Mouse (Mus musculus) neural tube, embryonic 14.5 days (tissue): ENCODE measurements around the gene Dock7. TPM values are rescaled to one million over a fixed set of nuclear protein-coding genes. Genes with fewer than 3 reads are reported as not detected.

Source experiments
- ATAC-seq: fragments of 200-750 bp; cut with Nextera tagmentation; 2 replicates; pipeline ENCODE4 v1.8.0; 2017; ENCODE audit warnings: low read depth, mild to moderate bottlenecking, moderate TSS enrichment, moderate library complexity
- H3K27ac ChIP-seq: fragments of 300-500 bp; sonication (generic); 2 replicates; pipeline ENCODE4 v1.5.1; 2014; ENCODE audit warnings: low read depth, mild to moderate bottlenecking, control low read depth, low read length, moderate library complexity, mixed read lengths
- H3K27me3 ChIP-seq: fragments of 300-500 bp; sonication (generic); 2 replicates; pipeline ENCODE4 v1.6.1; 2014; ENCODE audit warnings: low read length; ENCODE audit not compliant: control insufficient read depth, insufficient read depth
- H3K36me3 ChIP-seq: fragments of 300-500 bp; sonication (generic); 2 replicates; pipeline ENCODE4 v1.6.1; 2014; ENCODE audit warnings: low read length, mixed read lengths; ENCODE audit not compliant: control insufficient read depth, insufficient read depth
- H3K4me1 ChIP-seq: fragments of 300-500 bp; sonication (generic); 2 replicates; pipeline ENCODE4 v1.6.1; 2014; ENCODE audit warnings: low read length; ENCODE audit not compliant: control insufficient read depth, insufficient read depth
- H3K4me2 ChIP-seq: fragments of 300-500 bp; sonication (generic); 2 replicates; pipeline ENCODE4 v1.6.1; 2014; ENCODE audit warnings: mild to moderate bottlenecking, low read depth, low read length, control low read depth
- H3K4me3 ChIP-seq: fragments of 300-500 bp; sonication (generic); 2 replicates; pipeline ENCODE4 v1.5.1; 2014; ENCODE audit warnings: low read depth, low read length, control low read depth, mixed read lengths
- H3K9ac ChIP-seq: fragments of 300-500 bp; sonication (generic); replicated peaks from 2 replicates; pipeline ENCODE4 v1.6.1; 2014; ENCODE audit warnings: low read depth, mild to moderate bottlenecking, control low read depth, low read length, mixed read lengths
- H3K9me3 ChIP-seq: fragments of 300-500 bp; sonication (generic); 2 replicates; pipeline ENCODE4 v1.6.1; 2016; ENCODE audit warnings: low read length; ENCODE audit not compliant: control insufficient read depth
- WGBS: fragments of 180-500 bp; shearing (Covaris S2); extraction: QIAGEN DNeasy Blood & Tissue Kit; methylation state at CpG from one replicate; pipeline ENCODE4 v1.1.7; 2014; 5-methylcytosine and 5-hydroxymethylcytosine counted together
- polyA plus RNA-seq: library from polyadenylated mRNA; unstranded; fragments of >200 nt; fragmentation: Nextera tagmentation; extraction: Ambion mirVana; gene quantifications from 2 replicates; pipeline ENCODE4 v1.2.1, GENCODE M21; 2014

The Dock7 gene
- 97.1 and 121 TPM in 2 replicates for polyA plus RNA-seq

DNA sequence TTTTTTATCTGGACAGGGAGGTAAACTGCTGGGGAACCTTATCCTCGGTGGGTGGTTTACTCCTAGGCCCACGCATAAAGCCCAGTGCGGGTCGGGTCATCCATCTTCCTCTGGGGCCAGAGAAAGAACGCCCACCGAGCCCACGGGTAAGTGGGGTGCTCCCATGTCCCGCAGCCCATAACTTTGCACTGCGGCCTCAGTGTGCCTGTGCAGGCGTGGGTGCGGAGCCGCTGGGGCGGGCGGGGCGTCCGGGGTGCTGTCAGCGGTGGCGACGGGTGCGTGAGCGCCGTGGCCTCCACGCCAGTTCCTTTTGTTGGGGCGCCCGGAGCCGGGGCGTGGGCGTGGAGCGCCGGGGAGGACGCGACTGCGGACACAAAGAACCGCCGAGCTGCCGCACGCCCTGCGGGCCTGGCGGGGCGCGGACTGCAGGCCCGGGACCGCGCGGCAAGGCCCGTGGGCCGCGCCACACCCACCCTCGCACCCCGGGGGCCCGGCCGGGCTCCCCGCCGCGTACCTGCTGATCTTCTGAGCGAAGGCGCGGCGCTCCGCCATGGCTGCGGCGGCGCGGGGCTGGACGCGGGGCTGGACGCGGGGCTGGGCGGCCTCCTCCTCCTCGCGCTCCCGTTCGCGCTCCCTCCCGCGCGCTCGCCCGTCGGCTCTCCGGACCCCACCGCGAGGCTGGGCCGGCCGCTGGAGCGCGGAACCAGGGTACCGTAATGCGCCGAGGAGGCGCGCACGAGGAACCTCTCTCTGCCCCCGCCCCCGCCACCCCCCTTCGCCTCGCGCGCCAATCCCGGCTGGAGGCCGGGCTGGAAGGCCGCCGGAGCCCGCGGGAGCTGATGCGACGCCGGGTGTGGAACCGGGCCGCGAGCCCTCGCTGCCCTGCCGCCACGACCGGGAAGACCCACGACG lies at the start of gene Dock7:
TSS of gene Dock7 (minus strand) at position 705 of the 912 bp plus-strand sequence.
- H3K36me3 ChIP-seq, result no peaks in the 10 kb centered on the region
- peak within 1 kb of the TSS; percentile 99 for H3K9ac ChIP-seq
- peaks cover 31% of the 10 kb centered on the region for H3K4me1 ChIP-seq
- peak within 1 kb of the TSS; percentile 97 for H3K4me3 ChIP-seq
- peak; percentile 95 for ATAC-seq
- no peaks in the 10 kb centered on the region for H3K27me3 ChIP-seq
- peak within 1 kb of the TSS; percentile 93 for H3K27ac ChIP-seq
- no peaks in the 10 kb centered on the region for H3K9me3 ChIP-seq
- H3K4me2 ChIP-seq, result peak within 1 kb of the TSS; percentile 79
- WGBS, result under 1% methylated on average over 73 of the region's 117 CpGs

DNA sequence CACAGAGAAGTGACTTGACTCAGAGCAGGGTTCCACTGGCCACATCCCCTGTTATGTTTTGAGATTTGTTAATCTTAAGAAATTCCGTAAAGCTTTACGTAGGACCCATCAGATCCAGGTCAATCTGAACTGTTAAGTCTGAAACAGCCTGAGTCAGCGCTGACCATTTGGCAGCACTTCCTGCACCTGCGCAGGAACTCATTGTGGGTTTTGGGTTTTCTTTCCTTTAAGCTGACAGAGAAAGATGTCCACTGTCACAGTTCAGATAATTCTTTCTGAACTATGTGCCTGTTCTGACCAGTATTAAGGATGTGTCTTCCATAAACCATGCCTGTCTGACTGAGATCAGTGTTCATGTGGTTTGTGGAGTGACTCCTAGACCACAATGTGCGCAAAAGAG lies 48.2 kb upstream of the Dock7 start:
- WGBS, result 94% methylated on average over 5 of the region's 5 CpGs
- no peak overlapping the region for H3K9ac ChIP-seq
- H3K36me3 ChIP-seq, result no peaks in the 10 kb centered on the region
- no peak overlapping the region for H3K4me2 ChIP-seq
- no peaks in the 10 kb centered on the region for H3K27me3 ChIP-seq
- no peak for ATAC-seq
- no peak overlapping the region for H3K4me3 ChIP-seq
- H3K9me3 ChIP-seq, result no peaks in the 10 kb centered on the region
- no peak overlapping the region for H3K27ac ChIP-seq
- H3K4me1 ChIP-seq, result no peaks in the 10 kb centered on the region

DNA sequence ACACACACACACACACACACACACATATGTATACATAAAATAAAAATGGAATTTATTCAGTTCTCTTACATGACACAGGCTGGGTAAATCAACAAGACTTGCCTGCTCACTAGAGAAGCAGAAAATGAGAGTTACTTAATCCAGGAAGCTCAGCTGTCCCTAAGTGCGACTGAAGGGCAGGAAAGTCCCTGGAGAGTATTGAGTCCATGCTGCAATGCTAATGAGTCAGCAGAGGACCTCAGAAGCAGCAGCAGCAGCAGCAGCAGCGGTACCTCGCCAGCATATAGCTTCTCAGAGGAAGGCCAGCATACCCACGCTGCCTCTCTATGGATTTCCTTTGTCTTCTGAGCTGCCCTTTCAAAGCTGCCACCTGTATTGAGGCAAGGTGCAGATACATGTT lies 42.8 kb upstream of the Dock7 start:
- WGBS, result 28% methylated on average over 4 of the region's 4 CpGs
- Histone ChIP-seq H3K4me3 (no peak overlapping the region), H3K4me1 (no peaks in the 10 kb centered on the region), H3K4me2 (no peak overlapping the region), H3K27ac (no peak overlapping the region), H3K27me3 (peaks cover 6% of the 10 kb centered on the region; the same call in 1 of the 2 replicates), H3K9ac (no peak overlapping the region), H3K9me3 (no peaks in the 10 kb centered on the region), H3K36me3 (no peaks in the 10 kb centered on the region)
- no peak; the same call in 1 of the 2 replicates for ATAC-seq

GRCm38 (mm10) chr4:99163001-99163400 lies 42.3 kb upstream of the Dock7 start:
- no peak for ATAC-seq
- Histone ChIP-seq H3K9ac (no peak overlapping the region), H3K27me3 (peaks cover 6% of the 10 kb centered on the region; the same call in 1 of the 2 replicates), H3K27ac (no peak overlapping the region), H3K4me1 (no peaks in the 10 kb centered on the region), H3K36me3 (no peaks in the 10 kb centered on the region), H3K4me2 (no peak overlapping the region), H3K4me3 (no peak overlapping the region), H3K9me3 (no peaks in the 10 kb centered on the region)
- 42% methylated on average over 9 of the region's 9 CpGs for WGBS

- Histone ChIP-seq H3K27me3 (peaks cover 6% of the 10 kb centered on the region; the same call in 1 of the 2 replicates), H3K9ac (no peak overlapping the region), H3K9me3 (no peaks in the 10 kb centered on the region), H3K36me3 (no peaks in the 10 kb centered on the region), H3K4me3 (no peak overlapping the region), H3K4me2 (no peak overlapping the region; the same call in 1 of the 2 replicates), H3K27ac (no peak overlapping the region), H3K4me1 (no peaks in the 10 kb centered on the region)
- WGBS, result 6% methylated on average over 6 of the region's 6 CpGs
- ATAC-seq, result no peak
Observed at GRCm38 (mm10) chr4:99161457-99161971, 40.8 kb upstream of the Dock7 start.

DNA sequence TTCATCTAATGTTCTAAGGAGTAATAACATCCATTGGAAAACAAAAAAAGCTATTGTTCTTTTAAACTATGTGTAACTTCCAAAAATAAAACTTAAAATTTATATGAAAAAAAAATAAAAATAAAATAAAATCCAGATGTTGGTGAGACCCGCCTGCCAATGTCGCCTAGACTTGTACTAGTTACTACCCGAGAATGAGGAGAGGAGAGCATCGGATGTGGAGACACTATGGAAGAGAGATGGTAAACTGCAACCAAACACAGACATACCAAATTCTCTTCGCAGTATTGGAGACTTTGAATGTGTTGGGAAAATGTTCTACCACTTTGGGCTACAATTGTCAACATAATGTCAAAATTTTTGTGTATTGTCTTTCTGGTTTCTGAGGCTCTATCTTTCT lies 40.2 kb upstream of the Dock7 start:
- no peaks in the 10 kb centered on the region for H3K9me3 ChIP-seq
- no peaks in the 10 kb centered on the region for H3K4me1 ChIP-seq
- H3K27me3 ChIP-seq, result peaks cover 6% of the 10 kb centered on the region; the same call in 1 of the 2 replicates
- no peak overlapping the region for H3K4me2 ChIP-seq
- no peak overlapping the region for H3K9ac ChIP-seq
- H3K36me3 ChIP-seq, result no peaks in the 10 kb centered on the region
- no peak overlapping the region for H3K4me3 ChIP-seq
- no peak overlapping the region for H3K27ac ChIP-seq
- ATAC-seq, result no peak
- 31% methylated on average over 5 of the region's 5 CpGs for WGBS

DNA sequence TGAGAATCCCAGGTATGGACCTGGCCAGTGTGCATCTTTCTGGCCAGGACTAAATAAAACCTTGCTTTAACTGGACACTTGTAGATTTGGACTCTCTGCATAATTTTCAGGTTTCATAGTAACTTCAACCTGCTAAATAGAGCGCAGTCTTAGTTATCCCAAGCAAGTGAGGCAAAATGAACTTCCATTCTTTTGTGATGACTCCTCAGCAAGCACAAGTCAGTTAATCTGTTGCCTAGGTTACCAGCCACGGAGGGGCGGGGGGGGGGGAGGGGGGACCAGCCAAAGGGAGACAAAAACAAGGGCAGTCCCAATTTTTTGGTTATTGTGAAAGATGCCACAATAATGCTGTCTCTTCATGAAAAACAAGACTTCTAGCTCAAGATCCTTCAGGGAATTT lies 39.7 kb upstream of the Dock7 start:
- no peak overlapping the region for H3K4me3 ChIP-seq
- 4% methylated on average over 3 of the region's 3 CpGs for WGBS

GRCm38 (mm10) chr4:99158495-99158894 lies 37.8 kb upstream of the Dock7 start:
- no peaks in the 10 kb centered on the region for H3K9me3 ChIP-seq

More for the DNA sequence above, 39.7 kb upstream of the Dock7 start:
- no peak for ATAC-seq
- Histone ChIP-seq H3K9ac (no peak overlapping the region), H3K27me3 (peaks cover 6% of the 10 kb centered on the region; the same call in 1 of the 2 replicates), H3K27ac (no peak overlapping the region), H3K36me3 (no peaks in the 10 kb centered on the region), H3K4me1 (no peaks in the 10 kb centered on the region), H3K9me3 (no peaks in the 10 kb centered on the region), H3K4me2 (no peak overlapping the region)

More at GRCm38 (mm10) chr4:99158495-99158894, 37.8 kb upstream of the Dock7 start:
- H3K4me3 ChIP-seq, result no peak overlapping the region
- WGBS, result 90% methylated on average over 5 of the region's 5 CpGs
- no peaks in the 10 kb centered on the region for H3K4me1 ChIP-seq
- no peak overlapping the region for H3K9ac ChIP-seq
- no peak for ATAC-seq
- H3K27me3 ChIP-seq, result peaks cover 6% of the 10 kb centered on the region; the same call in 1 of the 2 replicates
- H3K4me2 ChIP-seq, result no peak overlapping the region
- H3K27ac ChIP-seq, result no peak overlapping the region
- H3K36me3 ChIP-seq, result no peaks in the 10 kb centered on the region
